Mouse (Mus musculus) neural tube, embryonic 15.5 days (tissue): Measurements from ENCODE around the gene Elavl3. TPM values are rescaled to one million over a fixed set of nuclear protein-coding genes. Genes with fewer than 3 reads are reported as not detected.

Experiments
- ATAC-seq: fragments of 200-750 bp; cut with Nextera tagmentation; 2 replicates; pipeline ENCODE4 v1.8.0; 2017; ENCODE audit warnings: mild to moderate bottlenecking, moderate TSS enrichment, moderate library complexity; ENCODE audit not compliant: low FRiP score
- H3K27ac ChIP-seq: fragments of 300-500 bp; sonication (generic); replicated peaks from 2 replicates; pipeline ENCODE4 v1.5.1; 2015; ENCODE audit warnings: mild to moderate bottlenecking, inconsistent platforms
- H3K27me3 ChIP-seq: fragments of 300-500 bp; sonication (generic); replicated peaks from 2 replicates; pipeline ENCODE4 v1.6.1; 2015; ENCODE audit warnings: inconsistent platforms
- H3K36me3 ChIP-seq: fragments of 300-500 bp; sonication (generic); 2 replicates; pipeline ENCODE4 v1.6.1; 2015; ENCODE audit warnings: inconsistent platforms
- H3K4me1 ChIP-seq: fragments of 300-500 bp; sonication (generic); 2 replicates; pipeline ENCODE4 v1.6.1; 2015; ENCODE audit warnings: inconsistent platforms
- H3K4me2 ChIP-seq: fragments of 300-500 bp; sonication (generic); 2 replicates; pipeline ENCODE4 v1.6.1; 2015; ENCODE audit warnings: inconsistent platforms, mild to moderate bottlenecking, moderate library complexity
- H3K4me3 ChIP-seq: fragments of 300-500 bp; sonication (generic); replicated peaks from 2 replicates; pipeline ENCODE4 v1.5.1; 2015; ENCODE audit warnings: mild to moderate bottlenecking, inconsistent platforms
- H3K9ac ChIP-seq: fragments of 300-500 bp; sonication (generic); replicated peaks from 2 replicates; pipeline ENCODE4 v1.6.1; 2015; ENCODE audit warnings: mild to moderate bottlenecking, inconsistent platforms
- H3K9me3 ChIP-seq: fragments of 300-500 bp; sonication (generic); replicated peaks from 2 replicates; pipeline ENCODE4 v1.6.1; 2016; ENCODE audit warnings: inconsistent platforms
- WGBS: fragments of 180-500 bp; shearing (Covaris S2); methylation state at CpG from one replicate; pipeline ENCODE4 v1.1.7; 2015; ENCODE audit warnings: mixed read lengths; 5-methylcytosine and 5-hydroxymethylcytosine counted together
- polyA plus RNA-seq: library from polyadenylated mRNA; unstranded; fragments of >200 nt; fragmentation: Nextera tagmentation; extraction: Ambion mirVana; gene quantifications from 2 replicates; pipeline ENCODE4 v1.2.1, GENCODE M21; 2015

Elavl3 gene
- polyA plus RNA-seq, 1 experiment from 2014 or later: 96.9 TPM

GRCm38 (mm10) chr9:21978398-21979128 lies 73.3 kb downstream of the Elavl3 start:
- Histone ChIP-seq H3K9ac (no peak overlapping the region), H3K9me3 (no peaks in the 10 kb centered on the region), H3K4me1 (no peaks in the 10 kb centered on the region), H3K27me3 (no peaks in the 10 kb centered on the region; the same call in 1 of the 2 replicates), H3K27ac (no peak overlapping the region), H3K4me2 (no peak overlapping the region), H3K4me3 (no peak overlapping the region), H3K36me3 (no peaks in the 10 kb centered on the region)
- 89% methylated on average over 4 of the region's 4 CpGs for WGBS
- ATAC-seq: no peak

DNA sequence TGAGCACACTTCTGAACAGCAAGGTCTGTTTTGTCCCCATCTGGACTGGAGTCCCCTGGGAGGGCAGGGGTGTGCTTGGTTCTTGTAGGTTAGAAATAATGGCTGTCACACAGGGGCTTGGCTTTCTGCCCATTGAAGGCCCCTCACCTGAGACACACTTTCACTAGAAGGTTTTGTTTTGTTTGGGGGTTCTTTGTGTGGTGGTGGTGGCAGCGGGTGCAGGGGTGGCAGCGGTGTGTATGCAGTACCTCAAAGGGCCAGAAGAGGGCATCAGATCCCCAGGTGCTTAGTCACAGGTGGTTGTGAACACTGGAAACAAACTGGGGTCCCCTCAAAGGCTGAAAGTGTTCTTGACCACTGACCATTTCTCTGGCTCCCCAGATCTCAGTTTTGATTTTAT lies 73.9 kb downstream of the Elavl3 start:
- no peak overlapping the region for H3K4me2 ChIP-seq
- WGBS: 23% methylated on average over 2 of the region's 2 CpGs
- no peaks in the 10 kb centered on the region for H3K4me1 ChIP-seq
- no peaks in the 10 kb centered on the region; the same call in 1 of the 2 replicates for H3K27me3 ChIP-seq
- H3K4me3 ChIP-seq: no peak overlapping the region
- H3K9me3 ChIP-seq: no peaks in the 10 kb centered on the region
- no peaks in the 10 kb centered on the region for H3K36me3 ChIP-seq
- no peak overlapping the region for H3K27ac ChIP-seq
- H3K9ac ChIP-seq: no peak overlapping the region
- no peak for ATAC-seq

- Histone ChIP-seq H3K4me2 (no peak overlapping the region), H3K4me1 (no peaks in the 10 kb centered on the region), H3K4me3 (no peak overlapping the region), H3K9me3 (no peaks in the 10 kb centered on the region), H3K36me3 (no peaks in the 10 kb centered on the region), H3K27me3 (no peaks in the 10 kb centered on the region; the same call in 1 of the 2 replicates), H3K9ac (no peak overlapping the region), H3K27ac (no peak overlapping the region)
- ATAC-seq: no peak
- 84% methylated on average over 5 of the region's 5 CpGs for WGBS
Measured at GRCm38 (mm10) chr9:21977331-21977730, 74.5 kb downstream of the Elavl3 start.

GRCm38 (mm10) chr9:21976626-21977175 lies 75.1 kb downstream of the Elavl3 start:
- H3K36me3 ChIP-seq: no peaks in the 10 kb centered on the region
- H3K4me1 ChIP-seq: no peaks in the 10 kb centered on the region
- 90% methylated on average over 10 of the region's 10 CpGs for WGBS
- no peak overlapping the region for H3K27ac ChIP-seq
- no peaks in the 10 kb centered on the region for H3K27me3 ChIP-seq
- no peak for ATAC-seq
- H3K4me3 ChIP-seq: no peak overlapping the region
- no peaks in the 10 kb centered on the region for H3K9me3 ChIP-seq
- H3K9ac ChIP-seq: no peak overlapping the region
- no peak overlapping the region for H3K4me2 ChIP-seq

- no peaks in the 10 kb centered on the region for H3K4me1 ChIP-seq
- no peaks in the 10 kb centered on the region for H3K9me3 ChIP-seq
- no peaks in the 10 kb centered on the region for H3K36me3 ChIP-seq
- 0 out of 2 replicates have a peak, but pooled peaks cover 3% of the 10 kb centered on the region for H3K27me3 ChIP-seq
- no peak overlapping the region for H3K4me2 ChIP-seq
- H3K4me3 ChIP-seq: no peak overlapping the region
- WGBS: 93% methylated on average over 4 of the region's 4 CpGs
- ATAC-seq: no peak
- no peak overlapping the region for H3K9ac ChIP-seq
- H3K27ac ChIP-seq: no peak overlapping the region
Measured at GRCm38 (mm10) chr9:21969304-21969703, 82.5 kb downstream of the Elavl3 start.

DNA sequence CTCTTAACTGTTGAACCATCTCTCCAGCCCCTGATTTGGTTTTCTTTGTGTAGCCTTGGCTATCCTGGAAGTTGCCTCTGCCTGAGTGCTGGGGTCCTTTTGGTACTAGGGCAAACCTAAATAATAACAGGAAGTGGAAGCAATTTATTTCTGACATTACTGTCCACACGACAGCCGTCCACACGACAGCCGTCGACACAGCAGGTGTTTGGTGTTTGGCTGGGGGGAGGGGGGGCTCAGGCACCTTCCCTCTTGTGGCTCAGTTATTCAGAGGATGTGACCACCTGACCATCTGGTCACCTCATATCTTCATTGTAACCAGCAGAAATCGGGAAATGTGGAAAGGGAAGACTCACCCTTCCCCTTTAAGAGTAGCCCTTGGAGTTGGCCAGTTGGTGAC lies 82.9 kb downstream of the Elavl3 start:
- Histone ChIP-seq H3K36me3 (no peaks in the 10 kb centered on the region), H3K27ac (no peak overlapping the region), H3K4me1 (no peaks in the 10 kb centered on the region), H3K27me3 (0 out of 2 replicates have a peak, but pooled peaks cover 7% of the 10 kb centered on the region), H3K4me2 (no peak overlapping the region), H3K9ac (no peak overlapping the region), H3K9me3 (no peaks in the 10 kb centered on the region), H3K4me3 (no peak overlapping the region)
- WGBS: 71% methylated on average over 6 of the region's 6 CpGs
- ATAC-seq: no peak

Other genes starting within 250 kb of the Elavl3 start
- 0.42 and 1.1 TPM in 2 replicates for gene Angptl8, start 216.5 kb downstream of the Elavl3 start, polyA plus RNA-seq
- gene Dock6, start 199.4 kb downstream of the Elavl3 start, polyA plus RNA-seq: 14.0 and 22.5 TPM in 2 replicates
- gene Rab3d, start 133.8 kb downstream of the Elavl3 start, polyA plus RNA-seq: 23.6 and 24.7 TPM in 2 replicates
- 8.9 and 10.0 TPM in 2 replicates for gene Ccdc159, start 124.6 kb downstream of the Elavl3 start, polyA plus RNA-seq
- gene Tmem205, start 124.5 kb downstream of the Elavl3 start, polyA plus RNA-seq: 52.8 and 54.6 TPM in 2 replicates
- 86.4 and 100 TPM in 2 replicates for gene Plppr2, start 115.0 kb downstream of the Elavl3 start, polyA plus RNA-seq
- 9.5 and 10.8 TPM in 2 replicates for gene Swsap1, start 96.3 kb downstream of the Elavl3 start, polyA plus RNA-seq
- gene Epor, start 88.5 kb downstream of the Elavl3 start, polyA plus RNA-seq: 1.0 and 2.2 TPM in 2 replicates
- 1.6 and 4.6 TPM in 2 replicates for gene Rgl3, start 62.6 kb downstream of the Elavl3 start, polyA plus RNA-seq
- gene Ccdc151, start 49.4 kb downstream of the Elavl3 start, polyA plus RNA-seq: 4.0 and 4.5 TPM in 2 replicates
- gene Prkcsh, start 49.2 kb downstream of the Elavl3 start, polyA plus RNA-seq: 93.8 and 99.4 TPM in 2 replicates
- not detected in 2 replicates for gene Gm49318, start 19.2 kb upstream of the Elavl3 start, polyA plus RNA-seq
- 17.3 and 18.6 TPM in 2 replicates for gene Zfp653, start 19.4 kb upstream of the Elavl3 start, polyA plus RNA-seq
- 63.9 and 65.5 TPM in 2 replicates for gene Ecsit, start 33.4 kb upstream of the Elavl3 start, polyA plus RNA-seq
- 0.84 and 34.2 TPM in 2 replicates for gene Cnn1, start 47.2 kb upstream of the Elavl3 start, polyA plus RNA-seq
- 183 and 193 TPM in 2 replicates for gene Elof1, start 65.1 kb upstream of the Elavl3 start, polyA plus RNA-seq
- gene Acp5, start 83.7 kb upstream of the Elavl3 start, polyA plus RNA-seq: 1.0 and 7.1 TPM in 2 replicates
- gene Pigyl, start 104.8 kb upstream of the Elavl3 start, polyA plus RNA-seq: 92.5 and 97.0 TPM in 2 replicates
- 0.42 and 0.58 TPM in 2 replicates for gene Zfp872, start 136.1 kb upstream of the Elavl3 start, polyA plus RNA-seq
- 8.8 and 14.0 TPM in 2 replicates for gene Zfp809, start 173.7 kb upstream of the Elavl3 start, polyA plus RNA-seq
- gene Zfp599, start 207.9 kb upstream of the Elavl3 start, polyA plus RNA-seq: 6.8 and 7.6 TPM in 2 replicates